Mouse (Mus musculus): ENCODE results near the gene Crhr1.
A peak's percentile ranks its signal among the peaks of the same experiment; 100 is the strongest.
"Not testable (repeated sequence)": the region's sequence is repeated elsewhere in the genome, so short reads cannot be mapped to it uniquely, and the experiment has no call there.

Gene Crhr1

GRCm38 (mm10) chr11:104197861-104198260, 65.2 kb downstream of the Crhr1 start:
- peak; percentile 54 for DNase-seq

GRCm38 (mm10) chr11:104203271-104203670, 70.6 kb downstream of the Crhr1 start:
- DNase-seq: no peak

- no peak for DNase-seq
These were observed 73.9 kb downstream of the Crhr1 start for GRCm38 (mm10) chr11:104206573-104206972.

GRCm38 (mm10) chr11:104209041-104209440, 76.4 kb downstream of the Crhr1 start:
- DNase-seq: no peak

GRCm38 (mm10) chr11:104211251-104211650, 78.6 kb downstream of the Crhr1 start:
- no peak for DNase-seq

GRCm38 (mm10) chr11:104214128-104214527, 81.5 kb downstream of the Crhr1 start:
- DNase-seq: not testable (repeated sequence)

GRCm38 (mm10) chr11:104218075-104218474, 85.4 kb downstream of the Crhr1 start:
- no peak for DNase-seq

GRCm38 (mm10) chr11:104220291-104220690, 87.6 kb downstream of the Crhr1 start:
- DNase-seq: no peak

- DNase-seq: no peak
These were observed 89.1 kb downstream of the Crhr1 start for GRCm38 (mm10) chr11:104221751-104222150.

- no peak for DNase-seq
These were observed 90.6 kb downstream of the Crhr1 start for GRCm38 (mm10) chr11:104223301-104223700.

Measured in retina, postnatal 1 day (tissue).